Mouse (Mus musculus) gastrocnemius, postnatal 10 days (tissue): ENCODE results near the gene Sprtn. TPM values are rescaled to one million over a fixed set of nuclear protein-coding genes. Genes with fewer than 3 reads are reported as not detected.

Experiments used
- DNase-seq: peaks from one replicate; pipeline ENCODE4 v3.0.0; 2021; ENCODE audit warnings: mixed read lengths
- long read RNA-seq, 2 experiments: library from polyadenylated mRNA; stranded (forward); transcript quantifications; one replicate each; pipeline ENCODE4 v2.0.0; 2021
- total RNA-seq, 2 experiments: library from RNA; stranded (reverse); gene quantifications; 2 replicates each; pipeline ENCODE4 v1.2.3; 2021

Gene Sprtn
- 10 to 100 TPM in 1 of 2 experiments, 1 to 10 TPM in 1; 9.6 to 10.7 TPM for total RNA-seq
- long read RNA-seq, experiment 1, full-length matches to known transcripts: 4 of 12 reads
- long read RNA-seq, experiment 1, partial matches to known transcripts: 0 of 12 reads
- long read RNA-seq, experiment 1, other reads (novel, unspliced or antisense): 8 of 12 reads
- long read RNA-seq, experiment 2, full-length matches to known transcripts: 4 of 9 reads
- long read RNA-seq, experiment 2, partial matches to known transcripts: 0 of 9 reads
- long read RNA-seq, experiment 2, other reads (novel, unspliced or antisense): 5 of 9 reads

GRCm38 (mm10) chr8:124897386-124898250 is at the start of gene Sprtn, which contains the start of gene Exoc8:
Sprtn (plus strand) TSS chr8:124897886.
Exoc8 (minus strand) TSS chr8:124897705.
- DNase-seq: peak; percentile 99

GRCm38 (mm10) chr8:124853511-124853910 is 44.2 kb upstream of the Sprtn start:
- DNase-seq: no peak

- DNase-seq: peak; percentile 26
Measured at GRCm38 (mm10) chr8:124859466-124859865, 38.2 kb upstream of the Sprtn start.

GRCm38 (mm10) chr8:124860188-124860587 is 37.5 kb upstream of the Sprtn start:
- no peak for DNase-seq

- DNase-seq: peak; percentile 95
Measured at GRCm38 (mm10) chr8:124862321-124863162, 35.1 kb upstream of the Sprtn start, which contains the start of the genes Gnpat and 2810004N23Rik. Gnpat (plus strand) TSS chr8:124863033. 2810004N23Rik (minus strand) TSS chr8:124863120.

- no peak for DNase-seq
Measured at GRCm38 (mm10) chr8:124863163-124863677, 34.5 kb upstream of the Sprtn start.

- no peak for DNase-seq
Measured at GRCm38 (mm10) chr8:124863729-124864128, 34.0 kb upstream of the Sprtn start.

GRCm38 (mm10) chr8:124866669-124867068 is 31.0 kb upstream of the Sprtn start:
- no peak for DNase-seq

GRCm38 (mm10) chr8:124867126-124867525 is 30.6 kb upstream of the Sprtn start:
- DNase-seq: no peak

- DNase-seq: peak; percentile 9
Measured at GRCm38 (mm10) chr8:124869708-124870107, 28.0 kb upstream of the Sprtn start.

- DNase-seq: no peak
Measured at GRCm38 (mm10) chr8:124871474-124871873, 26.2 kb upstream of the Sprtn start.

GRCm38 (mm10) chr8:124872081-124872480 is 25.6 kb upstream of the Sprtn start:
- DNase-seq: no peak

GRCm38 (mm10) chr8:124872690-124873089 is 25.0 kb upstream of the Sprtn start:
- DNase-seq: no peak

GRCm38 (mm10) chr8:124878141-124878540 is 19.5 kb upstream of the Sprtn start:
- no peak for DNase-seq

- DNase-seq: no peak
Measured at GRCm38 (mm10) chr8:124878946-124879526, 18.6 kb upstream of the Sprtn start.

- DNase-seq: no peak
Measured at GRCm38 (mm10) chr8:124888385-124888784, 9.3 kb upstream of the Sprtn start.

GRCm38 (mm10) chr8:124892596-124892995 is 5.1 kb upstream of the Sprtn start:
- DNase-seq: no peak

- no peak for DNase-seq
Measured at GRCm38 (mm10) chr8:124896010-124896631, 1.6 kb upstream of the Sprtn start.

- peak; percentile 77 for DNase-seq
Measured at GRCm38 (mm10) chr8:124896632-124897385, 877 bp upstream of the Sprtn start.

- no peak for DNase-seq
Measured at GRCm38 (mm10) chr8:124898251-124898905, 692 bp downstream of the Sprtn start.
